Mouse (Mus musculus) cerebellum, adult 9-10 months (tissue): ENCODE measurements around the gene Kif24.

Experiments
- DNase-seq: peaks from one replicate; pipeline ENCODE4 v3.0.0; 2022

Gene Kif24

GRCm38 (mm10) chr4:41492951-41493350 is 28.3 kb upstream of the Kif24 start:
- DNase-seq = no peak

- DNase-seq = peak; percentile 15
These were observed 16.9 kb upstream of the Kif24 start for GRCm38 (mm10) chr4:41481601-41482017.

- peak; percentile 26 for DNase-seq
These were observed 15.6 kb upstream of the Kif24 start for GRCm38 (mm10) chr4:41480254-41480653.

- DNase-seq = no peak
These were observed 14.7 kb upstream of the Kif24 start for GRCm38 (mm10) chr4:41479456-41479804.

GRCm38 (mm10) chr4:41478751-41479455 is 14.2 kb upstream of the Kif24 start:
- DNase-seq = no peak

GRCm38 (mm10) chr4:41477648-41478160 is 13.0 kb upstream of the Kif24 start:
- no peak for DNase-seq

- no peak for DNase-seq
These were observed 6.7 kb upstream of the Kif24 start for GRCm38 (mm10) chr4:41471384-41471689.

- DNase-seq = no peak
These were observed 6.1 kb upstream of the Kif24 start for GRCm38 (mm10) chr4:41470684-41471383.

- DNase-seq = no peak
These were observed 5.5 kb upstream of the Kif24 start for GRCm38 (mm10) chr4:41470051-41470683.

GRCm38 (mm10) chr4:41469199-41469598 is 4.5 kb upstream of the Kif24 start:
- no peak for DNase-seq

- DNase-seq = peak; percentile 62
These were observed 3.9 kb upstream of the Kif24 start for GRCm38 (mm10) chr4:41468396-41469080.

- no peak for DNase-seq
These were observed 589 bp upstream of the Kif24 start for GRCm38 (mm10) chr4:41465287-41465665.

GRCm38 (mm10) chr4:41463051-41463738 is 1.5 kb downstream of the Kif24 start:
- peak; percentile 12 for DNase-seq

GRCm38 (mm10) chr4:41460690-41461089 is 4.0 kb downstream of the Kif24 start:
- DNase-seq = no peak

- DNase-seq = no peak
These were observed 17.1 kb downstream of the Kif24 start for GRCm38 (mm10) chr4:41447595-41447994.

- no peak for DNase-seq
These were observed 21.8 kb downstream of the Kif24 start for GRCm38 (mm10) chr4:41442790-41443302.

GRCm38 (mm10) chr4:41438931-41439330 is 25.8 kb downstream of the Kif24 start:
- DNase-seq = no peak

GRCm38 (mm10) chr4:41416966-41417365 is 47.7 kb downstream of the Kif24 start:
- no peak for DNase-seq

- DNase-seq = no peak
These were observed 55.3 kb downstream of the Kif24 start for GRCm38 (mm10) chr4:41409341-41409740.

GRCm38 (mm10) chr4:41407353-41407752 is 57.3 kb downstream of the Kif24 start:
- no peak for DNase-seq

GRCm38 (mm10) chr4:41406597-41406996 is 58.1 kb downstream of the Kif24 start:
- DNase-seq = no peak

- no peak for DNase-seq
These were observed 63.1 kb downstream of the Kif24 start for GRCm38 (mm10) chr4:41401573-41401972.

GRCm38 (mm10) chr4:41401167-41401566 is 63.5 kb downstream of the Kif24 start:
- DNase-seq = no peak
